Mouse (Mus musculus): ENCODE data around the gene Vpreb3.

The Vpreb3 gene

DNA sequence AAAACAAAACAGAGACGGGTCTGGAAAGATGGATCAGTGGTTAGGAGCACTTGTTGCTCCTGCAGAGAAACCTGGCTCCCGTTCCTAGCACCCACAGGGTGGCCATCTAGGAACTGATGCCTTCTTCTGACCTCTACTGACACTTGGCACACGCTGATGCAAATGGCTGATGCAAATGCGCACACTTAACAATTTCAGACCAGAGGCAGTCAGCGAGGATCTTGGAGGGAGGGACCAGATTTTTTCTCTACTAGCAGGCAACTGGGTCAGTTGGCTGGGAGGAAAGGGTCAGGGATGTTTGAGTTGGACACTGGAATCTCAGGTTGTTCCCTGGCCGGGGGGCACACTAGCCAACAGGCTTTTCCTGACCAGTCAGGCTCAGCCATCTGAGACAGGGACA lies 10.0 kb upstream of the Vpreb3 start, which contains the start of gene Chchd10:
Chchd10 (plus strand) TSS at position 240 of the 400 bp plus-strand sequence.
- no peak for DNase-seq

DNA sequence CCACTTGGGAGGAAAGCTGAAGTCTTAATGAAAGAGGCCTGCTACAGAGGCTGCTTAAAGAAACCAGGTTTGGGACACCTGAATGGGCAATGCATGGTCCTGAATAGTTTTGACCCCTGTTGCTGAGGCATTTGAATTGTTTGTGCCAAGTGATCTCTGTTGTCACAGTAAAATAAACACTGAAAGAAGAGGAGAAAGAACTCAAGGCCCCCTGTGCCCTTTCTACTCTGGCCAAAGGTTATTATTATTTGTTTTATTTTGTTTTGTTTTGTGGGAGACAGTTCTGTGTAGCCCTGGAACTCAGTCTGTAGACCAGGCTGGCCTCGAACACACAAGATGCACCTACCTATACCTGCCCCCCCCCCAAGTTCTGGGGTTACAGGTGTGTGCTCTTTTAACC lies 7.9 kb upstream of the Vpreb3 start:
- no peak for DNase-seq

DNA sequence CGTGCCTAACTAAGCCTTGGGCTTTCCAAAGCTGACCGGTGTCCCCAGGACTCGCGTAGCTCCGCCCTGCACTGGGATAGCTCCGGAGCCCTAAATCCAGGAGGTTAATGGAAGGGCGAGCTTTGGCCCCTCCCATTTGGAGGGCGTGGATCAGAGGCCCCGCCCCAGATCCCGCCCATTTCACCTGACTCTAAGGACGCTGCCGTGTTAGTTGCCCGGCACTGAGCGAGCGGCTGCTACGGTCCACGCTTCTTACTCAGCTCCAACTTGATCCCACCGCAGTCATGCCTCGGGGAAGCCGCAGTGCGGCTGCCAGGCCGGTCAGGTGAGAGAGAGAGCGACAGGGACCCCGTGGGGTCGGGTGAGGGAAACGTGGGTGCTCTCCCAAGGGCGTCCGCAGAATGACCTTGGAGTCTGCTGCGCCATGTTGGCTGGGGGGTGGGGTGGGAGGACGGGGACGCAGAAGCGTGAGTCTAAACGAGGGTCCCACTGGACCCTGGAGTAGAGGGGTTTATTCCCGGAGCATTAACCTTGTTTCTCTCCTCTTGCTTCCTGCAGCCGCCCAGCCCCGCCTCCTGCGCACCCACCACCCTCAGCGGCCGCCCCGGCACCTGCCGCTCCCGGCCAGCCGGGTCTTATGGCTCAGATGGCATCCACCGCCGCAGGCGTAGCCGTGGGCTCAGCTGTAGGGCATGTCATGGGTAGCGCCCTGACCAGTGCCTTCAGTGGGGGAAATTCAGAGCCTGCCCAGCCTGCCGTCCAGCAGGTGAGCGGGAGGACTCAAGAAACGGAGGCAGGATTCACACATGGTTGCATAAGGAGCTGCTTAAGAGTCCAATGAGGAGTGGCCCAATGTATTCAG lies 6.9 kb upstream of the Vpreb3 start, which contains the start of gene Mmp11:
Mmp11 (minus strand) TSS at position 817 of the 862 bp plus-strand sequence.
- DNase-seq: peak; percentile 69

DNA sequence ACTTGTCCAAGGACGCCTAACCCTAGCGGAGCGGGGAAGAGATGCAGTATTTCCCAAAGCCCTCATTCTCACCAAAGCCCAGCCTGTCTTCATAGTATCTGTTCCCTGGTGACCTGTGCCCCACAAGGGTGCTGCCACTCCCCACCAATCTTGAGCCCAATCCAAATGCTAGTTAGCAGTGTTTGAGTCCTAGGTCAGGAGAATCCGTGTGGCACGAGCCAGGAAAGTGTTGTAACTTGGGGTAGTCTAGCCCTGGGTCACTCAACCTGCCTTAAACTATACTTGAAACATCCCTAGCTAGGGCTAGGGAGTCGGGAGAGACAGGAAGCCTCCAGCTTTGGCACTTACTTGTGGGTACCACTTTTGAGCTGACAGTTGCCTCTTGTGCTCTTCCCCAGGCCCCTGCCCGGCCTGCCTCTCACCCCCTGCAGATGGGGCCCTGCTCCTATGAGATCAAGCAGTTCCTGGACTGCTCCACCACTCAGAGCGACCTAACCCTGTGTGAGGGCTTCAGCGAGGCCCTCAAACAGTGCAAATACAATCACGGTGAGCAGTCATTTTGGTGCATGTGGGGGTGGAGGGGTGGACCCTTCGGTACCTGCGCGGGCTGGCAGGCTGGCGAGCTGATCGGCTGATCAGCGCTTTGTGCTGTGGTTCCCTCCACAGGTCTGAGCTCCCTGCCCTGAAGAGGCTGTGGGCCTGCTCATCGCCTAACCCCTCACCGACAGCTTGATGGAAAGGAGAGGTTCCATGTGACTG lies 5.8 kb upstream of the Vpreb3 start:
- no peak for DNase-seq

DNA sequence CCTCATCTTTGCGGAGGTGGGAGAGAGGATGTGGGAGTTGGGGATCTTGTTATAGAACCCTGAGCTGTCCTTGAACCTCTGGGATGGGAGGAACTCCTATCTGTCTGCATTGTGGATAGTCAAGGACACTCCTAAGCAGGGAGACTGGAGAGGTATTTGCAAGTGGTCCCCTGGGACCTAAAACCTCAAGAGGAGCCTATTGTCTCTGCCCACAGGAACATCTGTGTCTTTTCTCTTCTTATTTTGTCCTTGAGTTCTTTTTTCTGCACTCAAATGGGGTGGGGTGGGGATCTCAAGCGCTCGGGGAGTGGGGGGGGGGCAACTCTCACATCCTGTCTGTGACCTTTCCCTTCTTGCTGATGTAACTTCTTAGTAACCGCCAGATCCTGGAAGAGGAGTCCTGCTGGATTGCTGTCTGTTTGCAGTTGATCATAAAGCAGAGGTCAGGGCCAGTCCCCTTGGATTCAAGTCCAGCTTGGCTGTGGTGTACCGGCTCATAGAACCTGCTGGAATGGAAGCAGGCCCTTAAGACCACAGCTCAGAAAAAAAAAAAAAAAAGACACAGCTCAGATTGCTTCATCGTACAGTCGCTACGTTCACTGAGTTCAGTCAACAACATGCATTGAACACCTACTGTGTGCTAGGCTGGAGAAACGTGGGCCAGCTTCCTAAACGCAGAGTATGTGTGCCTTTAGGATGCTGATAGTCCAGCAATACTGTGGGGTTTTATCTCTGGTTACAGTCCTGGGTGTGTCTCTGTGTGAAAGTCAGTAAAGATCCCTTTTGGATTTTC lies 4.8 kb upstream of the Vpreb3 start:
- DNase-seq: no peak

DNA sequence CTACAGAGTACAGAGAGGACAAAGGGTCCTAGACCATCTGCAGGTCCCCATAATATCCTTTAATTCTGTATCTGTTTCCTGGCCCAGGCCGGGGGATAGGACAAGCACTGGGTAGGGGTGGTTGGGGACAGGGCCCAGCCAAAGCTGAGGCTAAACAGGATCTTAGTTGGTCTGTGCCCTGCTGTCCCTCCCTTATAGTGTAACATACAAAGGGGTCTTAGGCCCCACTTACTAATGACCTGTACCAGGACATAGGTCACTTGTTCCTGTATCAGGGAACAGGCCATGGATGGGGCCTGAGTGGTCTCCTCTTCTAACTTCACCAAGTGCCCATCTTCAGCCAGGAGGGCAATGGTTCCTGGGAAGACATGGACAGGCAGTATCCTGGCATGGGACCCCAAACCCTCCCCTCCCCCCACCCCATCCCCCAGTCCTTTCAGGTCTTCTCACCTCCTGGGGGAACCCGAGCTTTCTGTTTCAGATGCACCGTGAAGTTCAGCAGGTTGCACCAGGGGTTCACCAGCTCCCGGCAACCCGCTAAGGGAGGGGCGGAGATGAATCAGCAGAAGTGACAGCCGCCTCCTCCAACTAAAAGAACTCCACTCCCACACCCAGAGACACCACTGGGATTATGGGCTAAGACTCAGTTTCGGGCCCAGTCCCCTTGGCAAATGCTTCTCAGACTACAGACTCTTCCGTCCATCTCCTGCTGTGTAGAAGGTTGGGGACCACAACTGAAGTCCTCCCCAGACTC lies 3.2 kb upstream of the Vpreb3 start:
- no peak for DNase-seq

DNA sequence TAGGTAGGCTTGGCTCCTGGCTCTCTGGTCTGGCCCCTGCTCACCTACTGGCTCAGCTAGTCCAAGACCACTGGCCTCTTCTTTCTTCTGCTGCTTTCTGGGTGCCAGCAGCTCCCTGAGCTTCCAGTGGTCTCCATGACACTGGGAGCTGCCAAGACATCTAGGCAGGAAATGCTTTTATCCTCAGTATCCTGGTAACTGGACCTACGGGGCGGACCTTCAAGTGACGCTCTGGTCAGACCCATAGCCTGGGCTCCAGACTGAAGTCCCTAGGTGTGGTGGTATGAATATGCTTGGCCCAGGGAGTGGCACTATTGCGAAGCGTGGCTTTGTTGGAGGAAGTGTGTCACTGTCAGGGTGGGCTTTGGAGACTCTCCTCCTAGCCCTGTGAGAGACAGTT lies 2.3 kb upstream of the Vpreb3 start, which contains the start of gene Gm867:
Gm867 (minus strand) TSS at position 153 of the 400 bp plus-strand sequence.
- no peak for DNase-seq

DNA sequence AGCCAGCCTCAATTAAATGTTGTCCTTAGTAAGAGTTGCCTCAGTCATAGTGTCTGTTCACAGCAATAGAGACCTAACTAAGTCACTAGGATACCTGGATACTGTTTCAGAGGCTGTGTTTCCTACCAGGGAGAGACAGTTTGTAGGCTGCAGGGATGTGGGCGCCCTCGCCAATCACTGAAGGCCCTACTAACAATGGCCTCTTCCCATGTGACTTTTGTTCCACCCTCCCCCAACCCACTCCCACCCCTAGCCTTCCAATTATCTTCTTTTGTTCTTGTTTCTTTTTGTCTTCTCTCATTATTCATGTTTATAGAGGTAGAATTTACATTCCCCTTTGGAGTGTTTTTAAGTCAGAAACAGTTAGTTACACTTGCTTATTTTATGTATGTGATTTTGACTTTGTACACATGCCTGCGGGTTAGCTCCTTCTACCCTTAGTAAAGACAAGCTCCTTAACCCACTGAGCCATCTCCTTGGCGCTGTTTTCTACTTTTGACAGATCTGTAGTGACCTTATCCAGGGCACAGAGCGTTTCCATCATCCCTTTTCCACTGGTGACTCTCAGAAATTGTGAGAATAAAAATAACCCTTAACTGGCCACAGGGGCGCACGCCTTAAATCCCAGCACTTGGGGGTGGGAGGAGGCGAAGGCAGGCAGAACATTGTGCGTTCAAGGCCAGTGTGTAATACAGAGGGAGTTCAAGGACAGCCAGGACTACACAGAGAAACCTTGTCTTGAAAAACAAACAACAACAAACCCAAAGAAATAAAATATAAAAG lies 1.6 kb upstream of the Vpreb3 start:
- no peak for DNase-seq

DNA sequence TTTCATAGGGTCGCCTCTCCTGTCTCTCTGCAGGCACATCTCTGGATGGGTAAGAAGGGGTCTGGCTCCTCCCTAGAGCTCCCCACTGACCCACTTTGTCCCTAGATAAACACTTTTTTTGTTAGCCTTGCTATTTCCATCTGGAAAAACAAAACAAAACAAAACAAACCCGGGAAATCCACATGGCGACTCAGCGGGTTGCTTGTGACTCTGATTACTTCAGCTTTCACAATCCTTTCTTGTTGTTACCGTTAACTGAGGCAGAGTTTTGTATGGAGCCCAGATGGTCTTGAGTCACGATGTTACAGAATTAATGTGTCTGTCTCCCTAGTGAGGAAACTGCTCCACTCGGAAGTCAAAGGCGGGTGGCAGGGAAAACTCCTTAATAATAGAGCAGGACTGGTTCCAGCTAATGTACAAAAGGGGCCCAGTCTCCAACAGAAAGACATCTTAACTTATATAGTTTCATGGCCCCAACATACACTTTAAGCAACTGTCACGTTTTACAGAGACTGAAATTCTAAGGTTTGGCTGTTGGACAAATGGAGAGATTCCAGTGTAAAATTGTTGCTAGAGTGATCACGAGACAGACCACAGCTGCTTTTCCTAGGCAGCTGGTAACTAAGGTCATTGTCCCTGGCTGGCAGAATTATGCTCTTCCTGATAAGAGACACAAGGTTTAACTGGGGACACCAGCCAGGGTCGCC lies 1.4 kb downstream of the Vpreb3 start:
- DNase-seq: no peak

DNA sequence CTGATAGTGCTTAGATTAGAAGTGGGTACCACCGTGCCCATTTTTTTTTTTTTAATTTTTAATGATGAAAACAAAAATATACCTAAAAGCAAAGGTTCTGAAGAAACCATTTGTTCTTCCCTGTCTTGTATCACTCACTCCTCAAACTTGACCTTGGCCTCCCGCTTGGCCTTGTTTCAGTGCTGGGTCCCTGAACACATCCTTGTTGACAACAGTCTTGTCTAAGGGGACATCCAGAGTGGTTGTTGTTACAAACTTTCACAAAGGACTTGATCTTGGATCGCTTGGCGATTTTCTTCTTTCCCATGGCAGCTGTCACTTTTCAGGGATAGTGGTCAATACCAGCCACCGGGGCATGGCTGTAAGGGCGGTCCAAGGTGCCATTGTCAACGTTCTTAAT lies 2.4 kb downstream of the Vpreb3 start:
- DNase-seq: no peak

DNA sequence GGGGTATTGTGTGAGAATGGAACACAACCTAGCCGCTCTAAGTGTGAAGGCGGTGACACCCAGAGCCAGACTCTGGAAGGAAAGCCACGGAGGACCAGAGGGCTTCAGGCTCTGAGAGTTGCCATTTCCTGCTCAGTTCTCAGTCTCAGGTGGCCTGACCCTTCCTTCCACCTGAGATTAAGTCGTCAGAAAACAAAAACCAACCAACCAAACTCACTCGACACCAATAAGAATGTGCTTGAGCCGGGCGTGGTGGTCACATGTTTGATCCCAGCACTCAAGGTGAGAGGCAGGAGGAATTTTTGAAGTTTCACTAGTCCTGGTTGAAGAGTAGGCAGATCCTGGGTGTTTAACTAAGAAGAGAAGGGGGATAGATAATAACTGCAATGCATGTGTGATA lies 3.0 kb downstream of the Vpreb3 start:
- DNase-seq: peak; percentile 51

DNA sequence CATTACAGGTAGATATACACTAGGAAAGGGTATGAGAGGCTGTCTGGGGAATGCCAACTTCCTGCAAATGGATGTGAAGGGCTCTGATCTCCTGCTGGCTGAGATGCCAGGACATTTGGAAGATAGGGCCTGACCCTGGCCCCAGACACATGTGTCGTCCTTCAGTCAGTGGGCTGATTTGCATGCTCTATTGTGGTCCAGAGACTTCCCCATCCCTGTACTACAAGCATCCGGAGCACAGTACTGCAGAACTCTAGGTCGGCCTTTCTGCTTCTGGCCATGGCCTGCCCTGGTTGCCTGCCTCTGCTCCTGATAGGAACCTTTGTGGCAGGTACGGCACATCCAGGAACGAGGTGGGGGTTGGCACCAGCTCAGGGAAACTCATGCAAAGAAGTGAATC lies 5.2 kb downstream of the Vpreb3 start:
- DNase-seq: no peak

DNA sequence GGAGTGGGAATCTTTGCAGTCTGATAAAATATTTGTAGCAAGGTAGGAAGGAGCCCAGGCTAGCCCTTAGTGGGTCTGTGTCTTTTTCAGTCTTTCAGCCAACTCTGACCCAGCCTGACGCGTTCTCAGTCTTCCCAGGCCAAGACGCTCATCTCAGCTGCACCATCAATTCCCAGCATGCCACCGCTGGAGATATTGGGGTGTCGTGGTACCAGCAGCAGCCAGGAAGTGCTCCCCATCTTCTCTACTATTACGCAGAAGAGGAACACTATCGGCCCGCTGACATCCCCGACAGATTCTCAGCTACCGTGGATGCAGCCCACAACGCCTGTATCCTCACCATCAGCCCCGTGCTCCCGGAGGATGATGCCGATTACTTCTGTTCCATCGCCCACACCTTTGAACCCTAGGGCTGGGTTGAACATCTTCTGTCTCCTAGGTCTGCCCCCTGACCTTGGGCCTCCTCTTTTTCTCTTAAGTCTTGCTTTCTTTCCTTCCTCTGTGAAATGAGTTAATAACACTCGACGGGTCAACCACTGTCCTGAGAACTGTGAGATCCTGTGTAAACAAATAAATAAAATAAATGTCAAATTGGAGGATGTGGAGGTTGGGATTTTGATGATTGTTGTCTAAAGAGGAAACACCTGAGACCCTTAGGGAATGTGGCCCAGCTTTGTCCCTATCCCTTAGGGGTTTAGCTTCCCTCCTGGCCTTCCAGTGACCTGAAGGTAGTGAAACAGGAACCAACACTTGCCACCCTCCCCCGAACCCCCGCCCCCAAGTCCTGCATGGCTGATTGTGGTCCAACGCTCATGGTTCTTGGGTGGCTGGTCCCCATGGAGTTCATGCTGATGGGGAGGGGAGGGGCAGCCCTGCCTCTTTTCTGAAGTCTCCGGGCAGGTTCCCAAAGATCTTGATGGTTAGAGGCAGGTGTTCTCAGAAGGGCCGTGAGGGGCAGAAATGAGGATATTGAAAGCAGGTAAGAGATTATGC lies 6.5 kb downstream of the Vpreb3 start:
- no peak for DNase-seq

DNA sequence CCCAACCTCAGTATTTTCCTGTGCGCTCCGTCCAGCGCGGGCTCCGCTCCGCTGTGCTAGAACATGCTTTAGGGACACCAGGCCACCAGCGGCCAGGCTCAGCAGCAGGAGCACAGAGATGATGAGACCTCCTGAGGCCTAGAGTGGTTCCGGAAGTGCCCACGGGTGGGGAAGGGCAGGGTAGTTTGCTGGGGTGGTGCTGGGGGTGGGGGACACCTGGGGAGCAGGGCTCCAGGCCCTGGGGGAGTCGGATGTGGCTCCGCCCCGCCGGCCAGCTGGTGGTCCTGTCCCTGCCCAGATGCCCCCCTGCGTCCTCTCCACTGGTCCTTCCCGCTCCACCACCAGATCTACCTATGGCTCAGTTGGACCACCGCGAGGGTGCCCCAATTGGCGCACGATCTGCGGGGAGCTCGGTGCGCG lies 7.9 kb downstream of the Vpreb3 start:
- DNase-seq: no peak

DNA sequence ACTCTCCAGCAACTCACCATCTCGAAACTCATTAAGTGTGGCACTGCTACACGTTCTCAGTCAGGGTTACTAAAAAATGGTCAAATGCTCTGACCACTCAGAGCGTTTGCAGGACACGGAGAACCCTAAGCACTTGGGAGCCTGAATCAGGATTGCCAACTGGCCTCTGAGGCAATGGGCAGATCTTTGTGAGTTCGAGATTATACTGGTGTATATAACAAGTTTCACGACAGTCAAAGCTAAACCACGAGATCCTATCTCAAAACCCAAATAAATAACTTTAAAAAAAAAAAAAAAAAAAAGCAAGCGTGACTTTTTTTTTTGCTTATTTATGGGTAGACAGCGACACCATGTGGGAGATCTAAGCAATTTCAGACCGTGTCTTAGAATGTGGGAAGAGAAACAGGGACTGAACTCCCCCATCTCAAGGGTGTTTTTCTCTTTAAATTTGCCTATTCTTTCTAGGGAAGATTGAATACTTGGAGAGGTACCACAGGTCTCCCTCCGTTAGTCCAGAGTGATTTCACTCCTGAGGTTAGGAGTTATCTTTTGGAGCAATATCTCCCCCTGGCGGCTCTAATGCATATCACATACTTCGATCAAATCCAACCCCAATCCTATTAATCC lies 8.7 kb downstream of the Vpreb3 start:
- peak; percentile 71 for DNase-seq

DNA sequence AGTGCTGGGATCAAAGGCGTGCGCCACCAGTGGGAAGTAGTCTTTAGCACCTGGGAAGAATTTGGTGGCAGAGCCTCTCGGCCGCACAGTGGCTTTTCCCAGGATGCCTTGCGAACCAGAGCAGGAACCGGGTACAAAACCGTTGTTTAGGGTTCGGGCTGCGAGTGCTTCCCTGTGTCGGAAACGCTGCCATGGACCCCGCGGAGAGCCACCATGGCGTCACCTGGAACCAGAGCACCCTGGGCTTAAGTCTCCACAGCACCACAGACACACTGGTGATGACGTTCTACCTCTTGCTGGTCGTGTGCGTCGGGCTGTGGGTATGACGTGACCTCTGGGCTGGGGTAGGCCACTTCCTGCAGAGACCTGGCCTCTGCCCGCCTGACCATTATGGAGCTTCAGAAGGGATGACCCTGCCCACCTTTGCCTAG lies 11.5 kb downstream of the Vpreb3 start, which contains the start of gene Gm5134:
Gm5134 (plus strand) TSS at position 134 of the 431 bp plus-strand sequence.
- no peak for DNase-seq

DNA sequence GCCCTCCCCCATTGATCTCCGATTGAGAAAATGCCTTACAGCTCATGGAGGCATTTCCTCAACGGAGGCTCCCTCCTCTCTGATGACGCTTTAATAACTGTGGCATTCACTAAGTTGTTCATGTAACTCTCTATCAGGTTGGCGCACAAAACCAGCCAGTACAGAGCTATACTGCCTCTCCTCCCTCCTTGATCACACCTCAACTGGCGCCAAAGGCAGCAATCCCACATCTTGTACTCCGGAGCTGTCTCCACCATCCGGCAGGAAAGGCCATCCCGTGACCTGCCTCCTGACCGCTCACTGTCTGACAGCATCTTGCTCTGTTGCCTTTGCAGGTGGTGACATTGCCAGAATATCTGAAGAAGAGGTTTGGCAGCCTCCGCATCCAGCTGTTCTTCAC lies 31.0 kb downstream of the Vpreb3 start:
- no peak for DNase-seq

DNA sequence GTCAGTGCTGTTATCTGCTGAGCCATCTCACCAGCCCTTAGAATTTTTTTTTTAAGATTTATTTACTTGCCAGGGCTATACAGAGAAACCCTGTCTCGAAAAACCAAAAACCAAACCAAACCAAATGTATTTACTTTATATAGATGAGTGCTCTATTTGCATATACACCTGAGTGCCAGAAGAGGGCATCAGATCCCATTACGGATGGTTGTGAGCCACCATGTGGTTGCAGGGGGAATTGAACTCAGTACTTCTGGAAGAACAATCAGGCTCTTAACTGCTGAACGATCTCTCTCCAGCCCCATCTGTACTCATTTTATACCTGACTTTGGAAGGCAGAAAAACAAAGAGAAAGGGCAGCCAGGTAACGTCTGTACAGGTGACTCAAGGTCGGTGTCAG lies 32.4 kb downstream of the Vpreb3 start:
- DNase-seq: no peak
